Mouse (Mus musculus) embryonic facial prominence, embryonic 15.5 days (tissue): ENCODE measurements around the gene Zbtb16. TPM values are rescaled to one million over a fixed set of nuclear protein-coding genes. Genes with fewer than 3 reads are reported as not detected.

Experiments
- ATAC-seq: fragments of 200-750 bp; cut with Nextera tagmentation; 2 replicates; pipeline ENCODE4 v1.8.0; 2017; ENCODE audit warnings: low read depth, moderate TSS enrichment; ENCODE audit not compliant: insufficient number of reproducible peaks, low FRiP score, low TSS enrichment
- H3K27ac ChIP-seq: fragments of 300-500 bp; sonication (generic); replicated peaks from 2 replicates; pipeline ENCODE4 v1.5.1; 2015; ENCODE audit warnings: mild to moderate bottlenecking, inconsistent platforms
- H3K27me3 ChIP-seq: fragments of 300-500 bp; sonication (generic); 2 replicates; pipeline ENCODE4 v1.6.1; 2015; ENCODE audit warnings: inconsistent platforms
- H3K36me3 ChIP-seq: fragments of 300-500 bp; sonication (generic); 2 replicates; pipeline ENCODE4 v1.6.1; 2015; ENCODE audit warnings: mild to moderate bottlenecking, inconsistent platforms
- H3K4me1 ChIP-seq: fragments of 300-500 bp; sonication (generic); 2 replicates; pipeline ENCODE4 v1.6.1; 2015; ENCODE audit warnings: inconsistent platforms
- H3K4me2 ChIP-seq: fragments of 300-500 bp; sonication (generic); replicated peaks from 2 replicates; pipeline ENCODE4 v1.6.1; 2015; ENCODE audit warnings: mild to moderate bottlenecking, inconsistent platforms
- H3K4me3 ChIP-seq: fragments of 300-500 bp; sonication (generic); replicated peaks from 2 replicates; pipeline ENCODE4 v1.5.1; 2015; ENCODE audit warnings: mild to moderate bottlenecking, inconsistent platforms
- H3K9ac ChIP-seq: fragments of 300-500 bp; sonication (generic); 2 replicates; pipeline ENCODE4 v1.6.1; 2015; ENCODE audit warnings: inconsistent platforms
- H3K9me3 ChIP-seq: fragments of 300-500 bp; sonication (generic); replicated peaks from 2 replicates; pipeline ENCODE4 v1.6.1; 2016; ENCODE audit warnings: inconsistent platforms
- WGBS: fragments of 180-500 bp; shearing (Covaris S2); methylation state at CpG from one replicate; pipeline ENCODE4 v1.1.7; 2015; 5-methylcytosine and 5-hydroxymethylcytosine counted together
- polyA plus RNA-seq: library from polyadenylated mRNA; unstranded; fragments of >200 nt; fragmentation: Nextera tagmentation; extraction: Ambion mirVana; gene quantifications from 2 replicates; pipeline ENCODE4 v1.2.1, GENCODE M21; 2015

Gene Zbtb16
- polyA plus RNA-seq, 1 experiment from 2014 or later, result 10.0 TPM

- Histone ChIP-seq H3K9me3 (no peaks in the 10 kb centered on the region), H3K4me1 (peaks cover 27% of the 10 kb centered on the region), H3K27ac (no peak overlapping the region), H3K9ac (no peak overlapping the region), H3K36me3 (no peaks in the 10 kb centered on the region), H3K4me2 (no peak overlapping the region), H3K27me3 (peaks cover 37% of the 10 kb centered on the region), H3K4me3 (no peak overlapping the region)
- no peak for ATAC-seq
- WGBS, result 77% methylated on average over 4 of the region's 4 CpGs
These were observed 2.3 kb upstream of the Zbtb16 start for GRCm38 (mm10) chr9:48838346-48838745.

GRCm38 (mm10) chr9:48837181-48837580 is 1.2 kb upstream of the Zbtb16 start:
- peaks cover 27% of the 10 kb centered on the region for H3K4me1 ChIP-seq
- peaks cover 48% of the 10 kb centered on the region for H3K27me3 ChIP-seq
- WGBS, result 4% methylated on average over 14 of the region's 14 CpGs
- peak overlapping the region; percentile 95 for H3K4me2 ChIP-seq
- ATAC-seq, result no peak; the same call in 1 of the 2 replicates
- no peak overlapping the region for H3K9ac ChIP-seq
- H3K27ac ChIP-seq, result no peak overlapping the region
- H3K36me3 ChIP-seq, result no peaks in the 10 kb centered on the region
- H3K4me3 ChIP-seq, result peak overlapping the region; percentile 61
- H3K9me3 ChIP-seq, result no peaks in the 10 kb centered on the region

- peaks cover 54% of the 10 kb centered on the region for H3K27me3 ChIP-seq
These were observed 526 bp upstream of the Zbtb16 start for GRCm38 (mm10) chr9:48836566-48836930.

GRCm38 (mm10) chr9:48834541-48835411 is 1.2 kb downstream of the Zbtb16 start:
- no peak for ATAC-seq
- Histone ChIP-seq H3K4me1 (peaks cover 27% of the 10 kb centered on the region), H3K9me3 (no peaks in the 10 kb centered on the region), H3K9ac (peak overlapping the region; percentile 46), H3K36me3 (no peaks in the 10 kb centered on the region), H3K27ac (no peak overlapping the region; the same call in 1 of the 2 replicates), H3K4me3 (peak overlapping the region; percentile 61), H3K4me2 (peak overlapping the region; percentile 95), H3K27me3 (peaks cover 57% of the 10 kb centered on the region)
- 1% methylated on average over 65 of the region's 65 CpGs for WGBS

More at GRCm38 (mm10) chr9:48836566-48836930, 526 bp upstream of the Zbtb16 start:
- H3K9me3 ChIP-seq, result no peaks in the 10 kb centered on the region
- peak overlapping the region; percentile 7; the same call in 1 of the 2 replicates for H3K9ac ChIP-seq
- no peak for ATAC-seq
- H3K36me3 ChIP-seq, result no peaks in the 10 kb centered on the region
- no peak overlapping the region for H3K27ac ChIP-seq
- WGBS, result 2% methylated on average over 12 of the region's 12 CpGs
- peaks cover 27% of the 10 kb centered on the region for H3K4me1 ChIP-seq
- H3K4me2 ChIP-seq, result peak overlapping the region; percentile 95
- H3K4me3 ChIP-seq, result peak overlapping the region; percentile 61

GRCm38 (mm10) chr9:48834006-48834405 is 2.0 kb downstream of the Zbtb16 start:
- H3K9ac ChIP-seq, result no peak overlapping the region
- H3K9me3 ChIP-seq, result no peaks in the 10 kb centered on the region
- H3K4me3 ChIP-seq, result peak overlapping the region; percentile 61
- no peak overlapping the region for H3K27ac ChIP-seq
- no peak for ATAC-seq
- peak overlapping the region; percentile 95 for H3K4me2 ChIP-seq
- H3K27me3 ChIP-seq, result peaks cover 57% of the 10 kb centered on the region
- H3K4me1 ChIP-seq, result peaks cover 27% of the 10 kb centered on the region
- WGBS, result 29% methylated on average over 4 of the region's 4 CpGs
- no peaks in the 10 kb centered on the region for H3K36me3 ChIP-seq

- H3K27ac ChIP-seq, result no peak overlapping the region
- H3K36me3 ChIP-seq, result no peaks in the 10 kb centered on the region
- H3K4me2 ChIP-seq, result no peak overlapping the region
- H3K27me3 ChIP-seq, result peaks cover 53% of the 10 kb centered on the region
- no peaks in the 10 kb centered on the region for H3K9me3 ChIP-seq
- H3K4me1 ChIP-seq, result peaks cover 27% of the 10 kb centered on the region
- H3K4me3 ChIP-seq, result no peak overlapping the region
- H3K9ac ChIP-seq, result no peak overlapping the region
- WGBS, result 94% methylated on average over 11 of the region's 11 CpGs
- ATAC-seq, result no peak
These were observed 2.5 kb downstream of the Zbtb16 start for GRCm38 (mm10) chr9:48833493-48833892.

- Histone ChIP-seq H3K4me3 (no peak overlapping the region), H3K27ac (no peak overlapping the region), H3K27me3 (peaks cover 44% of the 10 kb centered on the region), H3K9ac (no peak overlapping the region), H3K9me3 (no peaks in the 10 kb centered on the region), H3K36me3 (no peaks in the 10 kb centered on the region), H3K4me1 (peaks cover 27% of the 10 kb centered on the region), H3K4me2 (no peak overlapping the region)
- 90% methylated on average over 20 of the region's 20 CpGs for WGBS
- ATAC-seq, result no peak
These were observed 3.4 kb downstream of the Zbtb16 start for GRCm38 (mm10) chr9:48832473-48833100.

- Histone ChIP-seq H3K36me3 (no peaks in the 10 kb centered on the region), H3K4me3 (no peak overlapping the region), H3K27me3 (peaks cover 38% of the 10 kb centered on the region), H3K9me3 (no peaks in the 10 kb centered on the region), H3K4me1 (peaks cover 21% of the 10 kb centered on the region), H3K4me2 (no peak overlapping the region), H3K27ac (no peak overlapping the region), H3K9ac (no peak overlapping the region)
- ATAC-seq, result no peak
- 84% methylated on average over 23 of the region's 23 CpGs for WGBS
These were observed 4.2 kb downstream of the Zbtb16 start for GRCm38 (mm10) chr9:48831560-48832460.

- Histone ChIP-seq H3K36me3 (no peaks in the 10 kb centered on the region), H3K9ac (no peak overlapping the region), H3K27ac (no peak overlapping the region), H3K27me3 (peaks cover 30% of the 10 kb centered on the region), H3K4me1 (peaks cover 5% of the 10 kb centered on the region; the same call in 1 of the 2 replicates), H3K9me3 (no peaks in the 10 kb centered on the region), H3K4me2 (no peak overlapping the region), H3K4me3 (no peak overlapping the region)
- WGBS, result 75% methylated on average over 7 of the region's 7 CpGs
- no peak for ATAC-seq
These were observed 7.2 kb downstream of the Zbtb16 start for GRCm38 (mm10) chr9:48828839-48829238.

- Histone ChIP-seq H3K27ac (no peak overlapping the region), H3K4me1 (peaks cover 26% of the 10 kb centered on the region), H3K36me3 (no peaks in the 10 kb centered on the region), H3K27me3 (peaks cover 12% of the 10 kb centered on the region), H3K4me2 (no peak overlapping the region), H3K9me3 (no peaks in the 10 kb centered on the region), H3K4me3 (no peak overlapping the region), H3K9ac (no peak overlapping the region)
- ATAC-seq, result no peak
- WGBS, result 84% methylated on average over 7 of the region's 7 CpGs
These were observed 9.6 kb downstream of the Zbtb16 start for GRCm38 (mm10) chr9:48826377-48826889.
